Mouse (Mus musculus) brain, embryonic 14.5 days (tissue): ENCODE results near the gene Cpa2.

Source experiments
- CTCF ChIP-seq: fragments of 200-500 bp; IDR thresholded peaks from 2 replicates; pipeline ENCODE4 v1.5.1; 2012; ENCODE audit warnings: inconsistent platforms, mild to moderate bottlenecking, moderate library complexity, borderline replicate concordance; ENCODE audit not compliant: insufficient read depth, insufficient read length; ENCODE audit errors: extremely low read depth
- POLR2A ChIP-seq: fragments of 200-500 bp; IDR thresholded peaks from 2 replicates; pipeline ENCODE4 v1.6.1; 2012; ENCODE audit warnings: mild to moderate bottlenecking, inconsistent platforms, borderline replicate concordance; ENCODE audit not compliant: poor library complexity, insufficient read depth, insufficient read length, severe bottlenecking; ENCODE audit errors: extremely low read depth

DNA sequence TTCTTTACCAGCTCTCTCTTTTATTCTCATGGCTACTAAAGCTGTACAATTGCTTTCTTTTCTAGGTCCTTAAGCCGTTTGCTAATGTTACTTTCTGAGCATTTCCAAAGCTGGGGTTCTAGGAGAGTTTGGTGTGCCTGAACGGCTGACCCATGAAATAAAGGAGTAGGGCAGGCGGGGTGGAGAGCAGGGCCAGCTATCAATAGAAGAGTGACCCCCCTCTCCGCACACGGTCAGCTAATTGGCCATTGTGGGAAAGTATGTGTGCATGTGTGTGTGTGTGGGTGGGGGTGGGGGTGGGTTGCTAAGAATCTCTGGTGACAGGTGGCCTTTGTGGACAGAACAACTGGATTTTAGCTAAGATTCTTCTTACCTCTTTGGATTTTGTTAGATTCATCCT lies 69.8 kb downstream of the Cpa2 start:
- TF ChIP-seq POLR2A (no peak), CTCF (no peak)
